Mouse (Mus musculus) liver, embryonic 13.5 days (tissue): ENCODE measurements around the gene Rock2. TPM values are rescaled to one million over a fixed set of nuclear protein-coding genes. Genes with fewer than 3 reads are reported as not detected.

Experiments used
- ATAC-seq: fragments of 200-750 bp; cut with Nextera tagmentation; 2 replicates; pipeline ENCODE4 v1.8.0; 2017; ENCODE audit warnings: low read depth, mild to moderate bottlenecking, moderate number of reproducible peaks, moderate library complexity
- DNase-seq: peaks from one replicate; pipeline ENCODE4 v3.0.0; 2022
- H3K27ac ChIP-seq: fragments of 300-500 bp; sonication (generic); 2 replicates; pipeline ENCODE4 v1.5.1; 2015; ENCODE audit warnings: moderate library complexity, mild to moderate bottlenecking, inconsistent platforms
- H3K27me3 ChIP-seq: fragments of 300-500 bp; sonication (generic); 2 replicates; pipeline ENCODE4 v1.6.1; 2015; ENCODE audit warnings: mild to moderate bottlenecking, inconsistent platforms
- H3K36me3 ChIP-seq: fragments of 300-500 bp; sonication (generic); 2 replicates; pipeline ENCODE4 v1.6.1; 2015; ENCODE audit warnings: mild to moderate bottlenecking, inconsistent platforms
- H3K4me1 ChIP-seq: fragments of 300-500 bp; sonication (generic); replicated peaks from 2 replicates; pipeline ENCODE4 v1.6.1; 2015; ENCODE audit warnings: inconsistent platforms
- H3K4me2 ChIP-seq: fragments of 300-500 bp; sonication (generic); 2 replicates; pipeline ENCODE4 v1.6.1; 2015; ENCODE audit warnings: inconsistent platforms, mild to moderate bottlenecking, moderate library complexity
- H3K4me3 ChIP-seq: fragments of 300-500 bp; sonication (generic); replicated peaks from 2 replicates; pipeline ENCODE4 v1.5.1; 2015; ENCODE audit warnings: mild to moderate bottlenecking, inconsistent platforms
- H3K9ac ChIP-seq: fragments of 300-500 bp; sonication (generic); 2 replicates; pipeline ENCODE4 v1.6.1; 2015; ENCODE audit warnings: mild to moderate bottlenecking, inconsistent platforms
- H3K9me3 ChIP-seq: fragments of 300-500 bp; sonication (generic); replicated peaks from 2 replicates; pipeline ENCODE4 v1.6.1; 2016; ENCODE audit warnings: inconsistent platforms
- WGBS: fragments of 180-500 bp; shearing (Covaris S2); methylation state at CpG from one replicate; pipeline ENCODE4 v1.1.7; 2015; ENCODE audit not compliant: insufficient replicate concordance; 5-methylcytosine and 5-hydroxymethylcytosine counted together
- polyA plus RNA-seq: library from polyadenylated mRNA; unstranded; fragments of >200 nt; fragmentation: Nextera tagmentation; extraction: Ambion mirVana; gene quantifications from 2 replicates; pipeline ENCODE4 v1.2.1, GENCODE M21; 2015

Rock2 gene
- polyA plus RNA-seq, 1 experiment from 2014 or later, result 7.0 TPM

DNA sequence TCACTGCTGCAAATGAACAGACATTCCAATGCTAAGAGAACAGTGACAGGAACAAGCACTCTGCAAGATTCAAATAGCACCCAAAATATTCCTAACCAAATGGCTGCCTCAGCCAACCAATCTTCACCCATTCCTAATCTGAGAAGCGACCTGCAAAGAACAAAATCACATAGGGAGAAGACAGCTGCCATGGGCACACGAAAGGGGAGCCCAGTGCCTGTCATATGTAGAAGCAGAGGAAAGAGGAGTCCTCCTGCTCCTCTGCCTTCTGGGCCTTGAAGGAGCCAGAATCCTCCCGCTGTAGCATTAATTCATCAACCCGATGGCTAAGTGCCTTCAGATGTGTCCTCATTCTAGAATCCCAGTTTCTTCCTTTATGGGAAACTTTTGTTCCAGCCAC, 10.2 kb upstream of the Rock2 start:
- WGBS, result 69% methylated on average over 4 of the region's 4 CpGs
- Histone ChIP-seq H3K36me3 (no peaks in the 10 kb centered on the region), H3K27ac (no peak overlapping the region), H3K4me1 (peaks cover 7% of the 10 kb centered on the region), H3K4me3 (no peak overlapping the region), H3K9me3 (no peaks in the 10 kb centered on the region), H3K4me2 (no peak overlapping the region), H3K27me3 (peaks cover 5% of the 10 kb centered on the region; the same call in 1 of the 2 replicates), H3K9ac (no peak overlapping the region)
- DNase-seq, result no peak
- ATAC-seq, result no peak

DNA sequence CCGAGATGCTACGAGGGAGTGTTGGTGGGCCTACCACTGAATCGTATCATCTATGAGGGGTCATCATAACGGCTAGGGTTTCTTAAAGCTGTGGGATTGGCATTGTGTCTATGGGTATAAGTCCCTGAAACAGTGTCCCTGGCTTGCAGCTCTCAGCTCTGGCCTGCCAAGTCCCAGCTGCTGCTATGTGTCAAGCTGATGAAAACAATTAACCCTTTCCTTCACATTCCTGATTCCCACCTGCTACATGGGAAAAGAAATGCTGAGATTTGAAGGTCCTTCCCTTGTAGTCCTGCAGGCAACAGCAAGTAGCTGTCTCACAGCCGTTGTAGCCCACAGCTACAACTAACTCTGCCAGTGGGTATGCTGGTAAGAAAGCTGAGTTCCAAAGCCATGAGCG, 8.3 kb upstream of the Rock2 start:
- H3K27me3 ChIP-seq, result peaks cover 5% of the 10 kb centered on the region; the same call in 1 of the 2 replicates
- H3K4me1 ChIP-seq, result no peaks in the 10 kb centered on the region
- H3K9ac ChIP-seq, result no peak overlapping the region
- WGBS, result 78% methylated on average over 6 of the region's 6 CpGs
- H3K27ac ChIP-seq, result no peak overlapping the region
- H3K9me3 ChIP-seq, result no peaks in the 10 kb centered on the region
- H3K4me3 ChIP-seq, result no peak overlapping the region
- H3K36me3 ChIP-seq, result no peaks in the 10 kb centered on the region
- ATAC-seq (no peak), DNase-seq (no peak)
- no peak overlapping the region for H3K4me2 ChIP-seq

DNA sequence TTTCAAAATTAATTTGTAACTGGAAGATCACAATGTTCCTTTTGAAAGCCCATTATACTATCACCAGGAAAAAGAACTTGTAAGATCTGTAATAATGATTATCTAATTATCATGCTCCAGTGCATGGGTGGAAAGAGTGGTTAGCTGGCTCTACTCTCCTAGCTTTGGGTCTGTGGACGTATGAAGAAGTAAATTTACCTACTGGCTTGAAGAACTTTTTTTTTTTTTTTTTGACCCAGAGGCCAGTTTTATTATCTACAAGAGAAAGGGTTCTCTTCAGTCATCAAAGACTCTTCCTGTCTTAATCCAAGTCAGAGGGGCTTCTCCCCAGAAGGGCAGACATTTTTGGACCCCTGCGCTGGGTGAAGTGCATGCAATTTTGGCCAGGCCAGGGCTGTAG, 1.7 kb upstream of the Rock2 start:
- Histone ChIP-seq H3K27ac (no peak overlapping the region), H3K4me1 (peaks cover 38% of the 10 kb centered on the region), H3K9me3 (no peaks in the 10 kb centered on the region), H3K4me3 (0 out of 2 replicates have a peak overlapping the region, but pooled peaks have one; percentile 98), H3K4me2 (0 out of 2 replicates have a peak overlapping the region, but pooled peaks have one; percentile 92), H3K27me3 (peaks cover 5% of the 10 kb centered on the region; the same call in 1 of the 2 replicates), H3K36me3 (no peaks in the 10 kb centered on the region), H3K9ac (peak overlapping the region; percentile 97; the same call in 1 of the 2 replicates)
- DNase-seq (no peak), ATAC-seq (no peak)
- WGBS, result 72% methylated on average over 2 of the region's 2 CpGs

DNA sequence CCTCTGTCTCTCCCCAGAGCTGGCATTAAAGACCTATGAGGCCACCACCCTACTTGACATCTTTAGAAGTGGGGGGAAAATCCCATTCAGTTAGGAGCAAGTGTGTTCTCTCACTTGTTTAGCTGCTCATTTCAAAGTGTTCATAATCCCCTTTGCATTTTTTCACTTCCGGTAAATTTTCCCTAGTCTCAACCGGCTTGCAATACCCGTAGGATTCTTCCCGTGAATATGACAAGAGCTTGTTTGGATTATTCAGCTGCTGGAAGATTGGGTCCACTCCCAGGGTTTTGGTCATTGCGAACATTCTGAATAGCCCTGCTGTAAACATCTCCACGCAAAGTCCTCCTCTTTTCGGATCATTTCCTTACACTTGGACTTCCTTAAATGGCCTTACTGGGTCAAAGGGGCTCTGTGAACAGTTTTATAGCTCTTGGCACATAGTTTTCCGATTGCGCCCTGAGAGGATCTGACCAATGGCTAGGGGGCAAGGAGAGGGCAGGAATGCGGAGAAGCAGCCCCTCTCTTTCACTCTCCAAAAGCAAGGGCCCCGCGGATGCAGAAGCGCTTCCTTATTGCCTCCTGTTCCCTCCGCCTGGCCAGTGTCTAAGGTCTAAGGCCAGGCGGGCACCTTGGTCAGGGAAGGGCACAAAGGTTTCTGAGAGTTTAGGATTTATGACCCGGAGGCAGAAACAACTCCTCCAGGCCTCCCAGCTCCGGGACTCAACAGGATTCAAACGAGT, 869 bp upstream of the Rock2 start:
- H3K4me1 ChIP-seq, result peaks cover 46% of the 10 kb centered on the region
- H3K9me3 ChIP-seq, result no peaks in the 10 kb centered on the region
- H3K27ac ChIP-seq, result peak overlapping the region; percentile 92
- H3K4me2 ChIP-seq, result peak overlapping the region; percentile 92
- H3K27me3 ChIP-seq, result peaks cover 5% of the 10 kb centered on the region; the same call in 1 of the 2 replicates
- WGBS, result 6% methylated on average over 18 of the region's 18 CpGs
- H3K36me3 ChIP-seq, result no peaks in the 10 kb centered on the region
- H3K4me3 ChIP-seq, result peak overlapping the region; percentile 98
- peak overlapping the region; percentile 97 for H3K9ac ChIP-seq
- no peak for DNase-seq
- no peak for ATAC-seq

DNA sequence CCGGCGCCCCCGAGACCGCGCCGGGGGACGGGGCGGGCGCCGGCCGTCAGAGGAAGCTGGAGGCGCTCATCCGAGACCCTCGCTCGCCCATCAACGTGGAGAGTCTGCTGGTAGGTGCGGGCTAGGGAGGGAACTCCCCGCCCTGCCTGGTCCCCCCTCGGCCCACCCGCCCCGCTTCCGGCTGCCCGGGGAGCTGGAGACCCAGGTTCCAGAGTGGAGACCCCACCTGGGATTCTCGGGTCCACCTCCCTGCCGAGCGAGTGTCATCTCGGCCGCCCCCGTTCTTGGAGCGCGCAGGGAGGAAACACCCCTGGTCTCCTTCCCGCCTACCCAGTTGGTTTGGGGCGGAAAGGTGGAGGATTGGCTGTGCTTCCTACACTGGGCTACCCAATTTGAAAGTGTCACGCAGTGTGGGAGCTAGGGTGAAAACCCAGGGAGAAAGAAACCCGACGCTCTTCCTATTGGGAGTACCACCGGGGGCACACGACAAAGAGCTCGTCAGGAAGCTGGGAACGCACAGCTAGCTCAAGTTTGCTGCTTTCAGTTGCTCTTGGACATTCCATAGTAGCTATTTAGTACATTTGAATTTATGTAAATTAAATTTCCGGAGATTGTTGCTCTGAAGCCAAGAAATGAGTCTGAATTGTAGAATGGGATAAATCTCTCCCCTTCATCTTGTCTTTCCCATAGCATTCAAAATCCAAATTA, 680 bp downstream of the Rock2 start:
- peak; percentile 54 for ATAC-seq
- peak overlapping the region; percentile 92 for H3K4me2 ChIP-seq
- 1% methylated on average over 40 of the region's 41 CpGs for WGBS
- H3K36me3 ChIP-seq, result no peaks in the 10 kb centered on the region
- H3K4me1 ChIP-seq, result peaks cover 57% of the 10 kb centered on the region
- peak overlapping the region; percentile 98 for H3K4me3 ChIP-seq
- H3K27me3 ChIP-seq, result no peaks in the 10 kb centered on the region
- H3K27ac ChIP-seq, result peak overlapping the region; percentile 92
- DNase-seq, result peak; percentile 40
- no peaks in the 10 kb centered on the region for H3K9me3 ChIP-seq
- H3K9ac ChIP-seq, result peak overlapping the region; percentile 97

DNA sequence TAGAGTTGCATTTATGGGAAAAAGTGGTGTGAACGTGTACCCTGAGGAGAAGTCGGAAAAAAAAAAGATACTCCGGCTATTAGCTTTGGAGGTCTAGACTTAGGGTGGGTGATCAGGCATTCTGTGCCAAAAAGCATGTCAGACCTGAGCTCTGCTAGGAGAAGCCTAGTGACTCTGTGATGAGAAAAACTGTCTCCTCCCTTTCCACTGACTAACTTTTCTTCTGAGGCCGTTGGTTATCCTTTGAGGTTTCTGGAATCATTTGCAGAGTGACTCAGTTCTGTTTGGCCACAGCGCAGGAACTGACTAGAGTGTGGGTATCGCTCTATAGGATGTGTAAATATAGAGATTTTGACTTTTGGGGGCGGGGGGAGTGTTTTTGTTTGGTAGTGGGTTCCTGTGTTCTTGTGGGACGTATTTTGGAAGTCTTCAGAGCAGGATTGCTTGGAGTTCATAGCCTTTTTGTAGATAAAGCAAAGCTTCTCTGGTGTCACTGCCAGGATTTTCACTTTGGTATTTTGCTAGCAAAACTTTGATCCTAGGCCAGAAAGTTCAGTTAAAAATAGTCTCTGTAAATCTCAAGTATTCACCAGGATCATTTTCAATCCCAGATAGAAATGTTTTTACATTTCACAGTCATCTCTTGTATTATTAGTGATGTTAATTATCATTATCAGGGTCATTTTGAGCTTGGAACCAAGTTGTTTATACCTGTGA, 1.5 kb downstream of the Rock2 start:
- 12% methylated on average over 8 of the region's 8 CpGs for WGBS
- H3K9ac ChIP-seq, result peak overlapping the region; percentile 97
- peak overlapping the region; percentile 92 for H3K4me2 ChIP-seq
- DNase-seq, result no peak
- H3K4me1 ChIP-seq, result peaks cover 64% of the 10 kb centered on the region
- no peak for ATAC-seq
- no peaks in the 10 kb centered on the region for H3K9me3 ChIP-seq
- peak overlapping the region; percentile 65 for H3K27ac ChIP-seq
- peak overlapping the region; percentile 98 for H3K4me3 ChIP-seq
- no peaks in the 10 kb centered on the region for H3K27me3 ChIP-seq
- no peaks in the 10 kb centered on the region for H3K36me3 ChIP-seq

DNA sequence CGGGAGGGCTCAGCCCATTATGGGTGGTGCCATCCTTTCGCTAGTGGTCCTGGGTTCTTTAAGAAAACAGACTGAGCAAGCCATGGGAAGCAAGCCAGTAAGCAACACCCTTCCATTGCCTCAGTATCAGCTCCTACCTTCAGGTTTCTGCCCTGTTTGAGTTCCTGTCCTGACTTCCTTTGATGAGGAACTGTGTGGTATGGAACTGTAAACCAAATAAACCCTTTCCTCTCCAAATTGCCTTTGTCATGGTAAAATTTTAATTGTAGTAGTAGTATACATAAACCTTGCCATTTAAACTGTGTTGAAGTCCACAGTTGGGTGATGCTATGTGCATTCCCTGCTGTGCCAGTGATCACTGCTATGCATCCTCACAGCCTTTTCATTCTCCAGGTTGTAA, 2.5 kb downstream of the Rock2 start:
- DNase-seq (no peak), ATAC-seq (no peak)
- Histone ChIP-seq H3K27me3 (no peaks in the 10 kb centered on the region), H3K9ac (no peak overlapping the region; the same call in 1 of the 2 replicates), H3K4me3 (peak overlapping the region; percentile 26), H3K36me3 (no peaks in the 10 kb centered on the region), H3K9me3 (no peaks in the 10 kb centered on the region), H3K4me1 (peaks cover 67% of the 10 kb centered on the region), H3K4me2 (peak overlapping the region; percentile 92), H3K27ac (no peak overlapping the region)
- WGBS, result 41% methylated on average over 2 of the region's 2 CpGs

DNA sequence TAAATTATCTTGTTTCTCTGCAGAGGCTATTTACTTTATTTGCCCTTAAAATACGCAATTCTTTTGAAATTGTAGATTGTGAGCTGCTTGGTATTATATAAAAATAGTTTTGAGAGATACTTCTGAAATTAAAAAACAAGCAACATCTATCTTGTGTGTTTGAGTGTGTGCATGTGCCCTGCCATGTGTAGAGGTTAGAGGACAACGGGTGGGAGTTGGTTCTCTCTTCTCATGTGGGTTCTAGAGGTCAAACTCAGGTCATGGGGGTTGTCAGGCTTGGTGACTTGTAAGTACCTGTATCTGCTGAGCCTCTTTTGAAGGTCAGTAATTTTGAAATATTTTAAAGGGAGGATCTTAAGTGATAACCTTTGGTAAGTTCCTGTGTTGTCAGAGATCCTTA, 3.5 kb downstream of the Rock2 start:
- Histone ChIP-seq H3K4me1 (peaks cover 63% of the 10 kb centered on the region), H3K27me3 (no peaks in the 10 kb centered on the region), H3K36me3 (no peaks in the 10 kb centered on the region), H3K4me3 (no peak overlapping the region), H3K9me3 (no peaks in the 10 kb centered on the region), H3K27ac (peak overlapping the region; percentile 32; the same call in 1 of the 2 replicates), H3K4me2 (no peak overlapping the region), H3K9ac (no peak overlapping the region)
- ATAC-seq (no peak), DNase-seq (no peak)
- 38% methylated on average over 2 of the region's 2 CpGs for WGBS

DNA sequence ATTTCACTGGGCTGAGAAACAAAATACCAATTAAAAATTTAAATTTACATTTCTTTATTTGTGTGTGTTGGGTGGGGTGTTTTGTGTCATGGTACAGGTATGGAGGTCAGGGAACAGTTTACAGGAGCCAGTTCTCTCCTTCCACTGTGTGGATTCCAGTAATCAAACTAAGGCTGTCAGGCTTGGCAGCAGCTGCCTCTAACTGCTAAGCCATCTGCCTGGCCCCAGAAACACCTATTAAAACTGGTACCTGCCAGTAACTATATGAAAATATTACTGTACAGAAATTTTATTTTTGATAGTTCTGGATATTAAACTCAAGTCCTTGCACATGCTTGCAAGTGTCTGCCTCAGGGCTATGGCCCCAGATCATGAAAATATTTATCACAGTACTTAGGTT, 4.1 kb downstream of the Rock2 start:
- Histone ChIP-seq H3K27ac (no peak overlapping the region), H3K4me1 (peaks cover 57% of the 10 kb centered on the region), H3K4me2 (no peak overlapping the region), H3K9me3 (no peaks in the 10 kb centered on the region), H3K9ac (peak overlapping the region; percentile 40; the same call in 1 of the 2 replicates), H3K4me3 (no peak overlapping the region), H3K27me3 (no peaks in the 10 kb centered on the region), H3K36me3 (no peaks in the 10 kb centered on the region)
- no peak for ATAC-seq
- no peak for DNase-seq

DNA sequence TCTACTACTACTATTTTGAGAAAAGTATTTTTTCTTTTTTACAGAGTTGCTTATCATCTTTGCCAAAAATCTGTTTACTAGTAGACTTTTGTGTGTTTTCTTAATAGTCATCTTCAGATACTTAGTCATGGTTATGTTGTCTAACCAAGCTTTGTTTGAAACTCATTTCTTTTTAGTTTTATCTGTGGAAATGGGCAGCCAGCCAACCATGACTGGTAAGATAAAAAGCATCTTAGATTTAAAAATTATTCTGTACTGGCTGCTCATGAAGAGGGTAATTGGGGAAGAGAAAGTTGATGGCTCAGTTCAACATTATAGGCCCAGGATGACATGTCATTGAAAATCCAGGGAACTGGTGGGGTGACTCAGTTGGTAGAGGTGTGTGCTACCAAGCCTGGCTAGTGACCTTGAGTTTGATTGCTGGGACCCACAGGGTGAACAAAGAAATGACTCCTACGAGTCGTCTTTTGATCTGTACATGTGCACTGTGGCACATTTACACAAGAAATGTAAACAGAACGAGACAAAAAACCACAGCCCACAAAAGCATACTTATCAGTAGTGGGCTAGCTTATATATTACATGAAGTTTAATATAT, 6.0 kb downstream of the Rock2 start:
- Histone ChIP-seq H3K36me3 (no peaks in the 10 kb centered on the region), H3K4me1 (peaks cover 51% of the 10 kb centered on the region), H3K4me2 (peak overlapping the region; percentile 0; the same call in 1 of the 2 replicates), H3K27me3 (no peaks in the 10 kb centered on the region), H3K9me3 (no peaks in the 10 kb centered on the region), H3K4me3 (no peak overlapping the region), H3K27ac (0 out of 2 replicates have a peak overlapping the region, but pooled peaks have one; percentile 55), H3K9ac (0 out of 2 replicates have a peak overlapping the region, but pooled peaks have one; percentile 39)
- ATAC-seq (peak; percentile 24), DNase-seq (no peak)
- 7% methylated on average over 3 of the region's 3 CpGs for WGBS
